Mouse (Mus musculus): ENCODE data around the gene Ano10. TPM values are rescaled to one million over a fixed set of nuclear protein-coding genes. Genes with fewer than 3 reads are reported as not detected.

Gene Ano10
- polyA plus RNA-seq, 1 experiment from 2014 or later, result 31.1 TPM

DNA sequence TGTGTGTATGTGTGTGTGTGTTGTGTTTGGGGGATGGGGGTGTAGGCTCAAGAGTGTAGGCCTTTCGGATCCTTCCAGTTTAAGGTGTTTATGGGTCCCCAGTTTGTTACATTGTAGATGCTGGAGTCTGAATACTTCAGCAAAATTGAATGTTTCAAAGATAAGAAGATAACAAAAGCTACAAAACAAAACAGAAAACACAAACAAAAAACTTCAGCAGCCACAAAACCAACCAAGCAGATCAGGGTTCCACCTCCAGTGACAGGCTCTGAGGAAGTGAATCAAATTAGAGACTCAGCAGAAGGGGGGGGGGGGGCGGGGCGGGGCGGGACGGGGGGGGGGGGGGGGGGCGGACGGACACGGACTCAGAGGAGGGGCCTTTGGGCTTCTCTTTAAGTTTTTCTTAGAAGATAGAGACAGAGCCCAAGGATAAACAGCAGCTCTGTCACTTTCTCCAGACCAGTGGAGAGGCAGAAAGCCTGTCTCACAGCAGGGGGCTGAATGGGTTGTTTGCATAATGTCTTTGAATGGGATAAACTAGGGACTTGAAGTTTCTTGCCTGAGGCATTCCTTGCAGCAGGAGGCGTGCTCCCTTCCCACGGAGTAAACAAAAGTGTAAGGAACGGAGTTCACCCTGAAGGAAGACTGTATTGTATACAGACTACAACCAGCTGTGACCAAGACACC is 8.9 kb downstream of the Ano10 start:
- peak; percentile 80 for DNase-seq (ENCODE audit: extremely low spot score, low spot score)
- whole genome bisulfite sequencing, result 21% methylated on average over 4 of the region's 11 CpGs
- peaks cover 53% of the 10 kb centered on the region for H3K4me1 ChIP-seq
- no peaks in the 10 kb centered on the region for H3K27me3 ChIP-seq (ENCODE audit: poor library complexity, severe bottlenecking)
- peak overlapping the region; percentile 16; the same call in 1 of the 2 replicates for H3K4me3 ChIP-seq
- H3K36me3 ChIP-seq (replicated peaks), result peaks cover 4% of the 10 kb centered on the region
- peak overlapping the region; percentile 79 for H3K27ac ChIP-seq
- H3K9me3 ChIP-seq, result no peaks in the 10 kb centered on the region

DNA sequence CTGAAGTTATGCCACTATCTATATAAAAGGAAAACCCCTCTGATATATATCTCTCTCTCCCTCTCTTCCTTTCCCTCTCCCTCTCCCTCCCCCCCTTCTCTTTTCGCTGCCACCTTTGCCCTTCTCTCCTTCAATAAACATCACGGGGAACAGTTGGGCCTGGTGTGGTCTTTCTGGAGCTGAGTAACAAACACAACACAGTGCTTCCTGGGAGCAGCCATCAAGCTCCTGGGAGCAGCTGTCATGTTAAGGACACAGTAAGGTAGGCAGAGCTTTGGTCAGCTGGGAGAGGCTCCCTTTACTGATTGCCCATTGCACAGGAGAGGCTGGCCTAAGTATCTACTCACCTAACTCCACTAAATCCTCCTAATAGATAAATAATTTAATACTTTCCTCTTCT is 9.5 kb downstream of the Ano10 start:
- 44% methylated on average over 2 of the region's 2 CpGs for WGBS
- DNase-seq (ENCODE audit: extremely low spot score, low spot score), result no peak
- H3K27ac ChIP-seq, result peak overlapping the region; percentile 78
- H3K27me3 ChIP-seq (ENCODE audit: poor library complexity, severe bottlenecking), result no peaks in the 10 kb centered on the region
- H3K4me1 ChIP-seq, result peaks cover 53% of the 10 kb centered on the region
- H3K9me3 ChIP-seq, result no peaks in the 10 kb centered on the region
- no peak overlapping the region for H3K4me3 ChIP-seq
- peaks cover 4% of the 10 kb centered on the region for H3K36me3 ChIP-seq (replicated peaks)

DNA sequence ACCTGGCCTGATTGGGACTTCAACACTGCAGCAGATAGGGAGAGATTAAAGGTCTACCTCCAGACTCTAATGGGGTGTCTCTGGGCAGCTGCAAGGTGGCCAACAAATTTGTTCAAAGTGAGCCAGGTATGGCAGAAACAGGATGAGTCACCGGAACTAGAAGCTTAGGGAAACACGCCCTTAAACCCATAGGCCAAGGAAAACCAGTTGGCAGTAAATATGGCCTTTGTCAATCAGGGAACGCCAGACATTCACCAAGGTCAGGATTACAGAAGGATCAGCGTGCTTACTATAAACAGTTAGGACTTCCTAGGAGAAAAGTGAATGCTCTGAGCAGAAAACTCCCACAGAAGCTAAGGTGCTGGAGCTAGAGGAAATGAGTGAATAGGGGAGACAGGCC is 13.2 kb downstream of the Ano10 start:
- DNase-seq (ENCODE audit: extremely low spot score, low spot score), result no peak
- peaks cover 13% of the 10 kb centered on the region for H3K36me3 ChIP-seq (replicated peaks)
- H3K4me3 ChIP-seq, result no peak overlapping the region
- WGBS, result 93% methylated on average over 4 of the region's 4 CpGs
- H3K27me3 ChIP-seq (ENCODE audit: poor library complexity, severe bottlenecking), result no peaks in the 10 kb centered on the region
- peaks cover 27% of the 10 kb centered on the region for H3K4me1 ChIP-seq
- no peak overlapping the region for H3K27ac ChIP-seq
- peaks cover 3% of the 10 kb centered on the region; the same call in 1 of the 2 replicates for H3K9me3 ChIP-seq

DNA sequence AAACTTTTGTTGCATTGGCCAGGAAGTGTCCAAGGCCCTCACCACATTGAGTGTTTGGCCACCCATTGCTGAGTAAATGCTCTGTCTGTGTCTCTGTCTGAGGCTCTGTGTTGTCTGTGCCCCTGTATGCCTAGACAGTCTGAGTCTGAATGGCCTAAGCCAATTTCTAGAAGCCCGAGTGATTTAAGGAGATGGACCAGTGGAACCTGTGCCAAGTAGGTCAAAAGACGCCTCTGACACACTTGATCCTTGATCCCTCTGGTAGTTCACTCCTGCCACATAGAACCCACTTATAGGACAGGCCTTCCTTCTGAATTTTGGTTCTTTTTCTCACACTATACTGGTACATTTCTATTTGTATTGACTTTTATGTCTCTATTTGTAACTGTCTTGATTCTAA is 17.6 kb downstream of the Ano10 start:
- no peak overlapping the region for H3K27ac ChIP-seq
- no peak overlapping the region for H3K4me3 ChIP-seq
- 92% methylated on average over 2 of the region's 2 CpGs for WGBS
- H3K36me3 ChIP-seq (replicated peaks), result peaks cover 44% of the 10 kb centered on the region
- H3K4me1 ChIP-seq, result no peaks in the 10 kb centered on the region
- peaks cover 3% of the 10 kb centered on the region; the same call in 1 of the 2 replicates for H3K9me3 ChIP-seq
- no peak for DNase-seq (ENCODE audit: extremely low spot score, low spot score)
- no peaks in the 10 kb centered on the region for H3K27me3 ChIP-seq (ENCODE audit: poor library complexity, severe bottlenecking)

DNA sequence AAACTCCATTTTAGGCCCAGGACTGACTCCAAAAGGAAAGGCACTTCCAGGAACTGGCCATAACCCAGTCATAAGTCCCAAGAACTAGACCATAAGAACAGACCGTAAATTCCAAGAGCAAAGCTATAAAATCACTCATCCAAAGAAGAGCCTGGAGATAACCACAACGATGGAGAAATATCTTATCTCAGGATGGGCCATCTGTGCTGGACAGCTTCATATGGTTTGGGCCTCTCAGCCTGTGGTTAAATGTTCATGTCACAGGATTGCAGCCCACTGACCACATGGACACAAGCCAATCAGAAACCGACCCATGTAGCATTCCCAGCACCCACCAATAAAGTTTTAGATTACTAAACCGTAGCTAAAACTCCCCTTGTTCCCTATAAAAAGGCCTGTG is 18.1 kb downstream of the Ano10 start:
- peaks cover 48% of the 10 kb centered on the region for H3K36me3 ChIP-seq (replicated peaks)
- H3K9me3 ChIP-seq, result peaks cover 3% of the 10 kb centered on the region; the same call in 1 of the 2 replicates
- WGBS, result 95% methylated on average over 4 of the region's 4 CpGs

DNA sequence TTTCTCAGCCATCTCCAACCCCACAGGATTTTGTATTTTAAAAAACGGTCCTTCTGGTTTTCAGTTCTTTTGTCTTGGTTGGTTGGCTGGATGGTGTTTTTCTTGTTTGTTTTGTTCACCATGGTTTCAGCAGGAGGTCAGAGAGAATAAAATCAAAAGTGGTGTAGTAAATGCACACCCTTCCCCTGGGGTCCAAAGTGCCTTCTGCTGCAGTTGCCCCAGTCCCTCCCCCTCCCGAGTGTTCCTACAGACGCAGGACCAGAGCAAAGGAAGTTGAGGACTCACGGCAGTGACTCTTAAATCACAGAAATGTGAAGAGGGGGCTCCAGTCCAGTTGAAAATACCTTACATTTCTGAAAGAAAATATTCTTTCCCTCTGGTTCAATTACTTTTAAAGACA is 19.9 kb downstream of the Ano10 start:
- Histone ChIP-seq H3K27ac (no peak overlapping the region), H3K36me3 (replicated peaks) (peaks cover 48% of the 10 kb centered on the region), H3K4me1 (no peaks in the 10 kb centered on the region), H3K9me3 (peaks cover 3% of the 10 kb centered on the region; the same call in 1 of the 2 replicates), H3K27me3 (ENCODE audit: poor library complexity, severe bottlenecking) (no peaks in the 10 kb centered on the region), H3K4me3 (no peak overlapping the region)
- no peak for DNase-seq (ENCODE audit: extremely low spot score, low spot score)
- 79% methylated on average over 4 of the region's 4 CpGs for WGBS

More for the DNA sequence above, 18.1 kb downstream of the Ano10 start:
- no peaks in the 10 kb centered on the region for H3K4me1 ChIP-seq
- no peak for DNase-seq (ENCODE audit: extremely low spot score, low spot score)
- no peak overlapping the region for H3K27ac ChIP-seq
- H3K4me3 ChIP-seq, result no peak overlapping the region
- no peaks in the 10 kb centered on the region for H3K27me3 ChIP-seq (ENCODE audit: poor library complexity, severe bottlenecking)

DNA sequence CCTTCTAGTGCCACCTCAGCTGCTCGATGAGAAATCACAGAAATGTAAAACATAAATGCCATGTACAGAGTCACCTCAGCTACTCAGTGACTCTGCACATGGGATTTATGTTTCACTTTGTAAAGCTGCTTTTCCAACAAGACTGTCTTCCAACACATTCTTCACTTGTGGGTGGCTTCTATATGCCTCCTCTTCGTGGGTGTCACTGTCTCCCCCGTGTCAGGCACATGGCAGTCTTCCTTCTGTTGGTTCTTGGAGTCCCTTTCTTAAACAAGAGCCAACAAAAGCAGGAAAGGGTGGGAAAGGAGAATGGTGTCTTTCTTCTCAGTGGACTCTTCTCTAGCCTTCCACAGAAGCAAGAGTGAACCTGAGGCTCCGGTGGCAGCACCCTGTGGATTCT is 20.3 kb downstream of the Ano10 start:
- no peak for DNase-seq (ENCODE audit: extremely low spot score, low spot score)
- 92% methylated on average over 4 of the region's 4 CpGs for WGBS

DNA sequence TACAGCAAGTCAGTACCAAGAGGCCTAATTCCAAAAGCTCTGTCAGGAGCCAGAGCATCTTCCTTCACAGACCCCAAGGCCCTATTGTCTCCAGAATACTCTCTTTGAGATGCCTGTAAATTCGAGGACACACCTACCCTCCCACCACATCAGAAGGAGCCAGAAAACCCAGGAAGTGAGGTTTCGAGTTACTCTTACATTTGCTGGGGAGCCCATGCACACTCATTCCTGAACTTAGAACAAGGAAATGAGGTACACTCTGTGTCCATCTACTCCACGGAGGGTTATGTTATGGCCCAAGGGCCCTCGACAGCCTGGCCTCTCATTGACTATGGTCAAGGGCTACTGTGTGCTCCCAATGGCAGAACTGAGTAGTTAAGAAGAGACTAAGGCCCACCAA is 22.4 kb downstream of the Ano10 start:
- Histone ChIP-seq H3K27ac (no peak overlapping the region), H3K9me3 (no peaks in the 10 kb centered on the region), H3K4me3 (no peak overlapping the region), H3K4me1 (no peaks in the 10 kb centered on the region), H3K36me3 (replicated peaks) (peaks cover 44% of the 10 kb centered on the region), H3K27me3 (ENCODE audit: poor library complexity, severe bottlenecking) (no peaks in the 10 kb centered on the region)
- DNase-seq (ENCODE audit: extremely low spot score, low spot score), result no peak
- 75% methylated on average over 4 of the region's 4 CpGs for WGBS

More for the DNA sequence above, 20.3 kb downstream of the Ano10 start:
- Histone ChIP-seq H3K9me3 (peaks cover 3% of the 10 kb centered on the region; the same call in 1 of the 2 replicates), H3K4me3 (no peak overlapping the region), H3K27me3 (ENCODE audit: poor library complexity, severe bottlenecking) (no peaks in the 10 kb centered on the region), H3K36me3 (replicated peaks) (peaks cover 48% of the 10 kb centered on the region), H3K27ac (no peak overlapping the region), H3K4me1 (no peaks in the 10 kb centered on the region)

DNA sequence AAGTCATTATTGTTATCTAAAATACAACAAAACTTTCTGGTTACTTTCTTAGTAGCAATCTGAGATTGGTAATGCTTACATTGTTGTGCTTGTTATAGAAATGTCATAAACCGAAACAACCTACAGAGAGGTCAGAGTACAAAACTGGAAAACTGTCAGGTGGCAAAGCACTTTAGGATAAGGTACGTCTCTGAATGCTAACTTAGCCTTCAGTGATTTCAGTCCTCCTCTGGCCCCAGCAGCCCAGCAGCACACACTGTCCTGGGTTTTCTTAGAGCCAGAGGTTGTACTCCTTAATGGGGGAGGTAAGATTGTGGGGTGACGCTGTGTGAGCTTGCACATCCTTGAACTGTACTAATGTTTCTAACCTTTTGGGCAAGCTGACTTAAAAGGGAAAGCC is 22.9 kb downstream of the Ano10 start:
- no peak overlapping the region for H3K27ac ChIP-seq
- no peaks in the 10 kb centered on the region for H3K4me1 ChIP-seq
- H3K4me3 ChIP-seq, result no peak overlapping the region
- DNase-seq (ENCODE audit: extremely low spot score, low spot score), result no peak
- no peaks in the 10 kb centered on the region for H3K27me3 ChIP-seq (ENCODE audit: poor library complexity, severe bottlenecking)
- WGBS, result 90% methylated on average over 3 of the region's 3 CpGs
- no peaks in the 10 kb centered on the region for H3K9me3 ChIP-seq
- H3K36me3 ChIP-seq (replicated peaks), result peaks cover 39% of the 10 kb centered on the region

DNA sequence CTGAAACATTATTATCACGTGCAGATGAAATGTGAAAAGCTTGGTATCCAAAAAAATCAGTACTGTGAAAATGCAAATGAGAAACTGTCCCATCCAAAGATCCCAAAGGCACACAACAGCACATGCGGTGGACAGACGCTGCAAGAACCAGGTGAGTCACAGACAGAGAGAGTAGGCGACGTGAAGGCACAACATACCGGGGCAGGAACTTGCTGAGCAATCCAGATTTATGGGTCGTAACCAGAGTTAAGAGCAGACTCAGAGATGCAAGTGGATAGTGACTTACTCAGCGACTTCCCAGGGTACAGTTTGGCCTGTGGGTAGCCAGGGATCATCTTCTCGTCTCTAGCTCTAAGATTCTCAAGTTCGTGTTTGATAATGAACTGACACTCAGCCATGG is 23.3 kb downstream of the Ano10 start:
- H3K4me3 ChIP-seq, result no peak overlapping the region
- WGBS, result 91% methylated on average over 10 of the region's 10 CpGs
- no peak overlapping the region for H3K27ac ChIP-seq
- DNase-seq (ENCODE audit: extremely low spot score, low spot score), result no peak
- H3K36me3 ChIP-seq (replicated peaks), result peaks cover 42% of the 10 kb centered on the region
- H3K27me3 ChIP-seq (ENCODE audit: poor library complexity, severe bottlenecking), result no peaks in the 10 kb centered on the region
- H3K4me1 ChIP-seq, result no peaks in the 10 kb centered on the region
- H3K9me3 ChIP-seq, result no peaks in the 10 kb centered on the region

DNA sequence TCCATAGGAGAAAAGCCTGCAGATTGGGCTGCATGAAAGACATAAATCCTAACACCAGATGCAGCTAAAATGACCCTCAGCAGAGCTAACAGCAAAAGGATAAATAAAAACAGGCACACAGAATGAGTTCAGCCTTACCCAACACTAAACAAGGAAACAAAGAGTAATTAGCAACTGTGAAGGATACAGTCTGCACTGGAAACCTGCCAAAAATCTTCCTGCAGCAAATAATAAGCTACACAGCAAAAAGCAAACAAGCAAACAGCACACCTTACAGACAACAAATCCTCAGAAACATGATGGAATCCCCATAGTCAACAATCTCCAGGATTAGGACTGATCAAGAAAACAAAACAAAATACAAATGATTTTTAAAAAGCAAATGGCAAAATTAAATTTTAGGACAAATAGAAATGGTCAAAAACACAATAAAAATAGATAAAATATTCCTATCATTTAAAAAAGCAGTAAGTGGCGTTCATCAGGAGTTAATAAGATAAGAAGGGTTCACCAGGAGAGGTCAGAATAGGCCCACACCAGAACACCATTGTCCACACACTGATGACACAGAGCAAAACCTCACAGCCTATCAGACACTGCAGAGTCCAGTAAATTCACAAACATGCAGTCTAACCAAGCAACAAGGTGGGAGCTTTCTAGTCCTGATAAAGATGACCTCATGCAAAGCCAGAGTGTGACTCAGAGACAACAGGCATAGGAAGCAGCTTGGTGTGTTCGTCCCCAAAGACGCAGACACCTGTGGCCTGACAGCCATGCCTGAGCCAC is 24.8 kb downstream of the Ano10 start:
- DNase-seq (ENCODE audit: extremely low spot score, low spot score), result no peak
- 93% methylated on average over 3 of the region's 3 CpGs for WGBS
- H3K4me3 ChIP-seq, result no peak overlapping the region
- H3K9me3 ChIP-seq, result no peaks in the 10 kb centered on the region
- peaks cover 45% of the 10 kb centered on the region for H3K36me3 ChIP-seq (replicated peaks)
- no peak overlapping the region for H3K27ac ChIP-seq
- no peaks in the 10 kb centered on the region for H3K4me1 ChIP-seq
- no peaks in the 10 kb centered on the region for H3K27me3 ChIP-seq (ENCODE audit: poor library complexity, severe bottlenecking)

DNA sequence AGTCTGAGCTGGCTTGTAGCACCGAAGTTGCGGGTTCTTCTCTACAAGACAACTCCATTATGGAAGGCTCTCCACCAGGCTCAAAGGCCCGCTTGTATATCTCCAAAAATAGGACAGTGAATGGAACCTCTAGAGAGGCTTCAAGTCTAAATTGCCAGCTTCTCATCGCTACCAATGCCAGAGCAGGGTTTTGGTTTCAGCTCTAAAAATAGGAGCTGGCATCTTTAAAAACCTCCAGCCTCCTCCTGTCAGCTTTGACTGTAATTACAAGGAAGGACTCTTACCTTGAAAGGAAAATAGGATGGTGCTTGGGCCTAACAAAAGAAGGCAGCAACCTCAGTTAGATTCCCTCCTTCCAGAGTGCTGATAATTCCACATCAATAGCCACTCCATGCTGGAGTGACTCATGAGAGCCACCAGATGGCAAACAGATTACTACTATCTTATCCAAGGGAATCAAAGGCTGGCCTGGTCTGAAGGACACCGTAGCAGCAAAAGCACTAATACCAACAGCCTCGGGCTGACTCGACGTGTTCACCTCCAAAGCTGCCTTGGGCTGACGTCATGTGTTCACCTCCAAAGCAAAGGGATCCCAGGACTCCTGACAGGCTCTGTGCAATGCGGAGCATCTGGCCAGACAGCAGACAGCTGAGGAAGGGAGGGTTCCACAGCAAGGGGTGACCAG is 28.6 kb downstream of the Ano10 start:
- Histone ChIP-seq H3K27ac (no peak overlapping the region), H3K4me1 (no peaks in the 10 kb centered on the region), H3K36me3 (replicated peaks) (peaks cover 38% of the 10 kb centered on the region), H3K4me3 (no peak overlapping the region), H3K9me3 (no peaks in the 10 kb centered on the region), H3K27me3 (ENCODE audit: poor library complexity, severe bottlenecking) (no peaks in the 10 kb centered on the region)
- 89% methylated on average over 10 of the region's 10 CpGs for WGBS
- DNase-seq (ENCODE audit: extremely low spot score, low spot score), result no peak

DNA sequence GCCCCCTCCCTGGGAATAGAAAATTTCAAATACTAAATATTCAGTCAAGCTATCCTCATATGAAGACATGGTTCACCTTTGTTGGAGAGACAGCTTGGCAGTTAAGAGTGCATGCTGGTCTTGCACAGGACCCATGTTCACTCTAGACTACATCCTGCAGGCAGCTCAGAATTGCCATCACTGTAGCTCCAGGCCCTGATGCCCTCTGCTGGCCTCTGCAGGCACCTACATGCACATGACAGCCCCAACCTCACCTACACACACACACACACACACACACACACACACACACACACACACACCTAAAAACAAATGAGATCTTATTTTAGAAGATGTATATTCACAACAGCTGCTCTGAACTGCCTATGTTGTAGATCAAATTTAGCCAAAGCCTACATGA is 31.1 kb downstream of the Ano10 start:
- H3K4me3 ChIP-seq, result no peak overlapping the region
- no peak for DNase-seq (ENCODE audit: extremely low spot score, low spot score)
- peaks cover 47% of the 10 kb centered on the region for H3K36me3 ChIP-seq (replicated peaks)
- H3K4me1 ChIP-seq, result no peaks in the 10 kb centered on the region
- no peak overlapping the region for H3K27ac ChIP-seq
- H3K9me3 ChIP-seq, result no peaks in the 10 kb centered on the region
- H3K27me3 ChIP-seq (ENCODE audit: poor library complexity, severe bottlenecking), result no peaks in the 10 kb centered on the region

Measured in forebrain, embryonic 10.5 days (tissue).